Mouse (Mus musculus) neural tube, embryonic 12.5 days (tissue): Measurements from ENCODE around the gene Scd3. TPM values are rescaled to one million over a fixed set of nuclear protein-coding genes. Genes with fewer than 3 reads are reported as not detected.

Experiments
- ATAC-seq: fragments of 200-750 bp; cut with Nextera tagmentation; 2 replicates; pipeline ENCODE4 v1.8.0; 2017; ENCODE audit warnings: low read depth, mild to moderate bottlenecking, moderate TSS enrichment, moderate library complexity; ENCODE audit not compliant: low FRiP score
- H3K27ac ChIP-seq: fragments of 300-500 bp; sonication (generic); 2 replicates; pipeline ENCODE4 v1.5.1; 2016
- H3K27me3 ChIP-seq: fragments of 300-500 bp; sonication (generic); replicated peaks from 2 replicates; pipeline ENCODE4 v1.6.1; 2016; ENCODE audit warnings: mild to moderate bottlenecking
- H3K36me3 ChIP-seq: fragments of 300-500 bp; sonication (generic); 2 replicates; pipeline ENCODE4 v1.6.1; 2016; ENCODE audit warnings: mild to moderate bottlenecking
- H3K4me1 ChIP-seq: fragments of 300-500 bp; sonication (generic); 2 replicates; pipeline ENCODE4 v1.6.1; 2016
- H3K4me2 ChIP-seq: fragments of 300-500 bp; sonication (generic); replicated peaks from 2 replicates; pipeline ENCODE4 v1.6.1; 2016; ENCODE audit warnings: mild to moderate bottlenecking
- H3K4me3 ChIP-seq: fragments of 300-500 bp; sonication (generic); 2 replicates; pipeline ENCODE4 v1.5.1; 2016
- H3K9ac ChIP-seq: fragments of 300-500 bp; sonication (generic); 2 replicates; pipeline ENCODE4 v1.6.1; 2016; ENCODE audit warnings: mild to moderate bottlenecking
- H3K9me3 ChIP-seq: fragments of 300-500 bp; sonication (generic); 2 replicates; pipeline ENCODE4 v1.6.1; 2016; ENCODE audit warnings: mild to moderate bottlenecking
- WGBS: fragments of 180-500 bp; shearing (Covaris S2); methylation state at CpG from one replicate; pipeline ENCODE4 v1.1.7; 2016; 5-methylcytosine and 5-hydroxymethylcytosine counted together
- polyA plus RNA-seq: library from polyadenylated mRNA; unstranded; fragments of >200 nt; fragmentation: Nextera tagmentation; extraction: Ambion mirVana; gene quantifications from 2 replicates; pipeline ENCODE4 v1.2.1, GENCODE M21; 2016

Gene Scd3
- polyA plus RNA-seq, 1 experiment from 2014 or later: 1.3 TPM

GRCm38 (mm10) chr19:44261774-44262173 is 58.7 kb downstream of the Scd3 start:
- Histone ChIP-seq H3K4me2 (no peak overlapping the region), H3K9ac (no peak overlapping the region), H3K9me3 (no peaks in the 10 kb centered on the region), H3K27me3 (no peaks in the 10 kb centered on the region), H3K27ac (no peak overlapping the region), H3K4me1 (peaks cover 15% of the 10 kb centered on the region), H3K36me3 (no peaks in the 10 kb centered on the region), H3K4me3 (no peak overlapping the region)
- ATAC-seq: no peak
- WGBS: 76% methylated on average over 7 of the region's 7 CpGs

DNA sequence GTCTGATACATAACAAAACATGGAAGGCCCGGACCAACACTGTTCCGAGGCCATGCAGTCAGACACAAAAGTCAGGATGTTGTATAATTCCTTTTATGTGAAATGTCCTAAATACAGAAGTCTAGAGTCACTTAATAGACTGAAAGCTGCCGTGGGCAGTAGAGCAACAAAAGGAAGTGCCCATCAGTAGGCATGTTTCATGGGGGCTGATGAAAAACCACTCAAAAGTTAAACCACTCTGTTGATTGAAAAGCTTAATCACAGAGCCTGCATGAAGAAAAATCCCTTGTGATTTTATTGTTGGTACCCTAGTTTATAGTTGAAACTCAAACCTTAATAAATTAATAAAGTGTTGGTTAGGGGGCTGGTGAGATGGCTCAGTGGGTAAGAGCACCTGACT is 60.5 kb downstream of the Scd3 start:
- Histone ChIP-seq H3K36me3 (no peaks in the 10 kb centered on the region), H3K27ac (no peak overlapping the region), H3K9me3 (no peaks in the 10 kb centered on the region), H3K4me2 (no peak overlapping the region), H3K9ac (no peak overlapping the region), H3K27me3 (no peaks in the 10 kb centered on the region), H3K4me1 (peaks cover 24% of the 10 kb centered on the region), H3K4me3 (no peak overlapping the region)
- 80% methylated on average over 3 of the region's 3 CpGs for WGBS
- no peak for ATAC-seq

DNA sequence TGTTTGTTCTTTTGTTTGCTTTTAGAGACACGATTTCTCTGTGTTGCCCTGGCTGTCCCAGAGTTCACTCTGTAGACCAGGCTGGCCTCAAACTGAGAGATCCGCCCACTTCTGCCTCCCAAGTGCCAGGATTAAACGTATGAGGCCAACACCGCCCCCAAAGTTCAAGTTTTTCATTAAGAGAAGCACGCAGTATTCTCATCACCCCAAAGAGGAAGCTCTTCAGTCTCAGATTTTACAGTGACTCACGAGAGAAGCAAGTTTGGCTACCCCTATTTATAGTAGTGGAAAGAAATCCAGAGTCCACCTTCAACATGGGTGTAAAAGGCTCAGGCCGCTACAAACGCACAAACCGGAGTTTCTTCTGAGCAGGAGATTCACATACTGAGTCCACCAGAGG is 61.2 kb downstream of the Scd3 start:
- WGBS: 76% methylated on average over 9 of the region's 9 CpGs
- no peaks in the 10 kb centered on the region for H3K36me3 ChIP-seq
- H3K27me3 ChIP-seq: no peaks in the 10 kb centered on the region
- no peaks in the 10 kb centered on the region for H3K9me3 ChIP-seq
- H3K4me2 ChIP-seq: no peak overlapping the region
- H3K4me1 ChIP-seq: peaks cover 24% of the 10 kb centered on the region
- no peak for ATAC-seq
- H3K9ac ChIP-seq: no peak overlapping the region
- no peak overlapping the region for H3K27ac ChIP-seq
- no peak overlapping the region for H3K4me3 ChIP-seq

DNA sequence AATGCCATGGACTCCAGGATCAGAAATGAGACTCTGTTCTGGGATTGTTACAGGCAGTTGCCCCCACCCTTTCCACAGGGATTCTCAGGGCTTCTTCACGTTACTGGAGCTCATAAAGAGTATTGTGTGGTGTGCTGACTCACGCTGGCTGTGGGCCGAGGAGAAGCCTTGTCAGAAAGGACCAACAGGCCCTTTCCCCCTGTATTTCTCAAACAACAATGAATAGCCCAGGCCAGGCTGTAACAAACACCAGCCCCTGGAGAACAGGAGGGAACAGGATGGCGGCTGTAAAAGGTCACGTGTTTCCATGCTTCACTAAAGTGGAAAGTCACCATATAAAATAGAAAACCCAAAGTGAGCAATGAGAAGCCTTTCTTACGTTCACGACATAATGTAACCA is 62.2 kb downstream of the Scd3 start:
- H3K27ac ChIP-seq: no peak overlapping the region

DNA sequence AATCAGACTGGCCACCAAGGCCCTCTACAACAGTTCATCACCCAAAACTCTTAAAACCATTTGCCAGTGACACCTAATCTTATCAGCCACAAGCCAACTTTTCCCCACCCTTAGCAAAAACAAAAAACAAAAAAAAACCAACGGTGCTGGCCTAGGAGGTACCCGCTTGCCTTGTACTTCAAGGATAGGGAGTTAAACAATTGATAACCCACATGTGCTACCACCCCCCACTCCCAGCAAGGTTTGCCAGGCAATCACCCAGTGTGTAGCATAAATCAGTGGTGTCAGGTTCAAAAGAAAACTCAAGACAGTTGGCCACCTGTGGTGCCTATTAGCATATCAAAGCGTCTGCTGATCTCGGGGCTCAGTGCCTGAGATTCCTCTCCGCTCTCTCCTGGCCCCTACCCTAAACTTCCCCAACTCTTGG is 62.9 kb downstream of the Scd3 start:
- WGBS: 12% methylated on average over 5 of the region's 5 CpGs
- Histone ChIP-seq H3K4me3 (no peak overlapping the region), H3K27ac (no peak overlapping the region), H3K27me3 (no peaks in the 10 kb centered on the region), H3K4me1 (peaks cover 24% of the 10 kb centered on the region), H3K9me3 (no peaks in the 10 kb centered on the region), H3K9ac (no peak overlapping the region), H3K36me3 (no peaks in the 10 kb centered on the region), H3K4me2 (peak overlapping the region; percentile 82)
- ATAC-seq: peak; percentile 48; the same call in 1 of the 2 replicates

More for the DNA sequence above, 62.2 kb downstream of the Scd3 start:
- no peak for ATAC-seq
- Histone ChIP-seq H3K4me1 (peaks cover 24% of the 10 kb centered on the region), H3K4me2 (no peak overlapping the region), H3K27me3 (no peaks in the 10 kb centered on the region), H3K9ac (no peak overlapping the region), H3K36me3 (no peaks in the 10 kb centered on the region), H3K9me3 (no peaks in the 10 kb centered on the region), H3K4me3 (no peak overlapping the region)
- WGBS: 16% methylated on average over 7 of the region's 7 CpGs

GRCm38 (mm10) chr19:44266458-44266823 is 63.4 kb downstream of the Scd3 start:
- H3K27ac ChIP-seq: peak overlapping the region; percentile 91
- H3K27me3 ChIP-seq: no peaks in the 10 kb centered on the region
- peak; percentile 18; the same call in 1 of the 2 replicates for ATAC-seq
- H3K4me2 ChIP-seq: peak overlapping the region; percentile 82
- no peaks in the 10 kb centered on the region for H3K9me3 ChIP-seq
- WGBS: 3% methylated on average over 6 of the region's 6 CpGs
- H3K9ac ChIP-seq: peak overlapping the region; percentile 71
- H3K36me3 ChIP-seq: no peaks in the 10 kb centered on the region
- peak overlapping the region; percentile 51; the same call in 1 of the 2 replicates for H3K4me3 ChIP-seq
- peaks cover 24% of the 10 kb centered on the region for H3K4me1 ChIP-seq

GRCm38 (mm10) chr19:44266824-44267498 is 63.9 kb downstream of the Scd3 start:
- under 1% methylated on average over 43 of the region's 43 CpGs for WGBS
- Histone ChIP-seq H3K4me2 (peak overlapping the region; percentile 82), H3K27me3 (no peaks in the 10 kb centered on the region), H3K4me3 (peak overlapping the region; percentile 51), H3K4me1 (peaks cover 24% of the 10 kb centered on the region), H3K9me3 (no peaks in the 10 kb centered on the region), H3K27ac (peak overlapping the region; percentile 91), H3K9ac (peak overlapping the region; percentile 71), H3K36me3 (no peaks in the 10 kb centered on the region)
- peak; percentile 97 for ATAC-seq

- Histone ChIP-seq H3K36me3 (no peaks in the 10 kb centered on the region), H3K9me3 (no peaks in the 10 kb centered on the region), H3K27me3 (no peaks in the 10 kb centered on the region), H3K9ac (peak overlapping the region; percentile 71), H3K27ac (peak overlapping the region; percentile 91; the same call in 1 of the 2 replicates), H3K4me3 (peak overlapping the region; percentile 51), H3K4me2 (peak overlapping the region; percentile 82), H3K4me1 (peaks cover 24% of the 10 kb centered on the region)
- ATAC-seq: no peak
- 13% methylated on average over 18 of the region's 18 CpGs for WGBS
Measured at GRCm38 (mm10) chr19:44267499-44268002, 64.5 kb downstream of the Scd3 start.

- 76% methylated on average over 4 of the region's 4 CpGs for WGBS
- Histone ChIP-seq H3K27me3 (no peaks in the 10 kb centered on the region), H3K9ac (no peak overlapping the region), H3K4me2 (no peak overlapping the region), H3K4me1 (no peaks in the 10 kb centered on the region), H3K4me3 (no peak overlapping the region), H3K9me3 (no peaks in the 10 kb centered on the region), H3K27ac (no peak overlapping the region), H3K36me3 (no peaks in the 10 kb centered on the region)
- no peak for ATAC-seq
Measured at GRCm38 (mm10) chr19:44273711-44274110, 70.6 kb downstream of the Scd3 start.

DNA sequence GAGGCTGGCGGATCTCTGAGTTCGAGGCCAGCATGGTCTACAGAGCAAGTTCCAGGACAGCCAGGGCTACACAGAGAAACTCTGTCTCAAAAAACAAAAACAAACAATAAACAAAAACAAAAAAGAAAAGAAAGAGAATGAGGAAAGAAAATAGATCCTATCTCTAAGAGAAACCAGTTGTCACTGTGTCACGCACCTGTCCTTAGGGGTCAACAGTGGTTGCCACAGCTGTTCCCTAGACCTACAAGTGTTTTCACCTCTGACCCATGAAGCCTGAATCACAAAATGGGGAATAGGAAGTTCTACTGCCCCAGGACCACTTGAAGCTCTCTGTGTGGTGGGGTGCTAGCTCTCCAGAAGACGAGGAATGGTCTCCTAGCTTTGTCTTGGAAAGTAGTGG is 71.4 kb downstream of the Scd3 start:
- no peaks in the 10 kb centered on the region for H3K4me1 ChIP-seq
- no peaks in the 10 kb centered on the region for H3K9me3 ChIP-seq
- WGBS: 87% methylated on average over 4 of the region's 4 CpGs
- H3K9ac ChIP-seq: no peak overlapping the region
- ATAC-seq: no peak
- H3K4me2 ChIP-seq: no peak overlapping the region
- H3K27ac ChIP-seq: no peak overlapping the region
- H3K27me3 ChIP-seq: no peaks in the 10 kb centered on the region
- H3K36me3 ChIP-seq: no peaks in the 10 kb centered on the region
- no peak overlapping the region for H3K4me3 ChIP-seq

GRCm38 (mm10) chr19:44275418-44275817 is 72.3 kb downstream of the Scd3 start:
- H3K4me2 ChIP-seq: no peak overlapping the region
- WGBS: 97% methylated on average over 1 of the region's 1 CpGs
- H3K27me3 ChIP-seq: no peaks in the 10 kb centered on the region
- ATAC-seq: no peak
- no peaks in the 10 kb centered on the region for H3K9me3 ChIP-seq
- H3K36me3 ChIP-seq: no peaks in the 10 kb centered on the region
- peaks cover 4% of the 10 kb centered on the region for H3K4me1 ChIP-seq
- H3K27ac ChIP-seq: no peak overlapping the region
- no peak overlapping the region for H3K4me3 ChIP-seq
- H3K9ac ChIP-seq: no peak overlapping the region

- WGBS: 93% methylated on average over 5 of the region's 5 CpGs
- Histone ChIP-seq H3K27ac (no peak overlapping the region), H3K9ac (no peak overlapping the region), H3K4me3 (no peak overlapping the region), H3K4me2 (no peak overlapping the region), H3K4me1 (peaks cover 12% of the 10 kb centered on the region), H3K9me3 (no peaks in the 10 kb centered on the region), H3K27me3 (no peaks in the 10 kb centered on the region), H3K36me3 (no peaks in the 10 kb centered on the region)
- ATAC-seq: no peak
Measured at GRCm38 (mm10) chr19:44276861-44277260, 73.8 kb downstream of the Scd3 start.

DNA sequence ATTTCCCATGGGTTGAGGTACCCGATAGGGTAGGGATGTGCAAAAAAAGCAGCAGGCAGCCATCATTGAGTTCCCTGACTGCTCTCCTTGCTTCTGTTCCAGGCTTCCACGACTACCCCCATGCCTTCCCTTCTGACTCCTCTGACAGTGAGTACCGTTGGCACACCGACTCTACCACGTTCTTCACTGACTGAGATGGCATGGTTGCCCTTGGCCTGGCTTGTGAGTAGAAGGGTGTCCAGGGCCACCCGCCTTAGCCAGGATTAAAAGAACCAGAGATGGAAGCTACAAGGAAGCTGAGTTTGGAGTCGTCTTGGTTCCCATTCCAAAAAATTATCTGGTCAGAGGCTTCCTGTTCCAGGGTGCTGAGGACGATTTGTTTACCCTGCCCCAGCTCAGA is 74.9 kb downstream of the Scd3 start:
- 89% methylated on average over 8 of the region's 8 CpGs for WGBS
- H3K9me3 ChIP-seq: no peaks in the 10 kb centered on the region
- no peak overlapping the region for H3K27ac ChIP-seq
- no peaks in the 10 kb centered on the region for H3K27me3 ChIP-seq
- H3K9ac ChIP-seq: no peak overlapping the region
- no peak for ATAC-seq
- no peak overlapping the region for H3K4me3 ChIP-seq
- H3K4me2 ChIP-seq: no peak overlapping the region
- H3K36me3 ChIP-seq: no peaks in the 10 kb centered on the region
- H3K4me1 ChIP-seq: peaks cover 21% of the 10 kb centered on the region
